Mouse (Mus musculus) common myeloid progenitor, adult 5-6 weeks (primary cell): ENCODE measurements at regions not wholly inside any gene's neighbourhood (a gene's known extent, or its start where the extent isn't known, plus 50 kb on each side); places are given as distances from the start of the nearest gene placed in this dataset.
A peak's percentile ranks its signal among the peaks of the same experiment; 100 is the strongest.

Experiments
- ATAC-seq: replicated peaks from 2 replicates; pipeline ENCODE4 v1.8.0; 2016; ENCODE audit warnings: low read depth, mild to moderate bottlenecking, moderate TSS enrichment, inconsistent platforms; ENCODE audit not compliant: poor library complexity, severe bottlenecking

DNA sequence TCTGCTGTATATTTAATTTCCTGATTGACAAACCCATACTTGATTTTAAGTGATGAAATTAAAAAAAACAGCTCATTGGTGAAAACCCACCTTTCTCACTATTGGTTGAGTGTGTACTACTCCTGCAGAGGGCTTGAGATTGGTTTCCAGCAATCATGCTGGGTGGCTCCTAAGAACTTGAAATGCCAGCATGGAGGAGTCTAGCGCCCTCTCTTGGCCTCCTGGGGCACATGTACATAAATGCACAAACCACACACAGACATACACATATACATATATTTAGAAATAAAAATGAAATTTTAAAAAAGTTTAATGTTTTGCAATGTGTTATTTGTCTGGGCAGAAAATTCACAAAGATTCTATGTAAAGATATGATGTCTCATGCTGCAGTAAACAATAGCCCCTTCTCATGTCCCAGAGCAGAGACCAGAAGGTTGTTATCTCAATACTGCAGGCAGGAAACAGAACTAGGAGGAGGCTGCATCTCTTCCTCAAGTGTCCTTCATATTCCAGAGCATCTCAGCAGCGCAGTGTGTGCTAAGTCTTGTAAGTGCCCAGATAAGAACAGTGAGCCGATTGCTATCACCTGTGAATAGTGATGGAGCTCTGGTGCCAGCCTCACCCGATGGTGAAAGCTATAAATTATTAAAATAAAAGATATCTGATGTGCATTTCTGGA lies 108.4 kb upstream of the Fbxo11 start:
- ATAC-seq: peak; percentile 71

DNA sequence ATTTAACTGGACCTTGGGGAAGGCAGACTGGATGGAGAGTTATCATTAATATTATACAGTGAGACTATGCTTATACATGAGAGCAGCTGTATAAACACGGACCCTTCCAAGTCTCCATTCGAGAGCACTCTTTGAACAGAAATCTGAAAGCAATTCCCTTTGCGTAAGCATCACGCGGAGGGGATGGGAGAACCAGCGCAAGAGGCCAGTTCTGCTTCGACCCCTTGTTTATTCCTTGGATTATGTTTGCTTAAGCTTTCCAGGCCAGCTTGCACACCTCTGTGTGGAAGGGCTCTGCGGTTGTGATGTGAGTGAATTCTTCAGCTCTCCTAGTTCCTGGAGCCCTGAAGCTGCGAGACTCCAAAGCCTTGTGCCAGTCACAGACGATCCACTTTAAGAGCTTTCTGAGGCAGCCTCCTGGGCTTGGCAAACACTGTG lies 109.2 kb upstream of the Fbxo11 start:
- no peak for ATAC-seq

DNA sequence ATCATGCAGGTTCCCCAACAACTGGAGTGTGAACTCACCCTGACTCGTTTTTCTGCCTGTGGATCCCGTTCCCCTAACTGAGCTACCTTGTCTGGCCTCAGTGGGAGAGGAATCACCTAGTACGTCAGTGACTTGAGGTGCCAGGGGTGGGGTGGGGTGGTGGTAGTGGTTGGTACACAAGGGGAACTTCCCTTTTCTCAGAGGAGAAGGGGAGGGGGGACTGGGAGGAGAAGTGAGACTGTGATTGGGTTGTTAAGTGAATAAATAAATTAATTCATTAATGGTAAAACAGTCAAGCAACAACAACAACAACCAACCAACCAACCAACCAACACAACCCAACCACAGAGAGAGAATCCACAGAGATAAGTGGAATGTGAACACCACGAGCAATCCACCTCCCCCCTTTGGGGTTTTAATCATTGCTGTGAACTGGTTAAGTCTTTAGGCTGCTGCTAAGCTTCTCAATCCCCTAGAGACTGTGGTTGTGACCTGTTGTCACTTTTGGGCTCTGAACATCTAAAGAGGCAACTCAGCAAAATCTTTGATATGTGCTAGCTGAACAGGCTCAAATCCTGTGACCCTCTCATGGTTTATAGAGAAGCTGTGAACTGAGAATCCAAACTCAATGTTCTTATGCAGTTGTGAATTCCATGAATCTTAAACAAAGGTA lies 111.0 kb upstream of the Fbxo11 start:
- ATAC-seq: peak; percentile 92

DNA sequence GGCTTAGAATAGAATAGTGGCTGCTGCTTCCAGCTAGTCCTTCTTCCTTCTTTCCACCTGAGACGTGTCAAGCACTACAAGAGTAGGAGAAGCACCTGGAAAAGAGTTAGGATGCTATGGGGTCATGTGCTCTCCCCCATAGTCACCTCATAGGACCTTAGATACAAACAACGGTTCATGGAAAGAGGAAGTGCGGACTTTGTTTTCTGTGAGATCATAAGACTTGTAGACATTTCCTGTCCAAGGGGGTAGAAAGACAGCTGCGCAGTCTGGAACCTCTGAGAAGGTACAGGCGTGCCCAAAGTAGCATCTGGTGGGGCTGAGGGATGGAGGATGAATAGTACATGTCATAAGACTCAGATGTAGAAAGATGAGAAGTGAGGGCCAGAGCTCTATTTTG lies 125.6 kb upstream of the Fbxo11 start:
- peak; percentile 91 for ATAC-seq

DNA sequence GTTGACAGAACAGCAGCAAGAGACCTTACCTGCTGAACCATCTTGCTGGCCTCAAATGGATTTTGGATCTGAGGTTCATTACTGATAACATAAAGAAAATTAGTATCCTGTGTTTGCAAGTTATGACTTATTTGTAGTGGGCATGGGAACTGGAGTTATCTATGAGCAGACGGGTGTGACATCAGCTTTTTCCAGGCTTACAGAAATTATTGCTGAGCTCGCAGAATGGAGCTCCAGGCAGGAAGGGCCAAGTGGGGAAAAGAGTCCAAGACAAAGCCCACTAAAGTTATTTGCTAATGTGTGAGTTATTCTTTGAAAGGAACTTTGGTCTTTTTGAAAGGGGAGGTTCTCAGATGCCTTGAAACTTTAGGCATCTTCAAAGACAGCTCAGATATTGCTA lies 126.4 kb upstream of the Fbxo11 start:
- ATAC-seq: no peak

DNA sequence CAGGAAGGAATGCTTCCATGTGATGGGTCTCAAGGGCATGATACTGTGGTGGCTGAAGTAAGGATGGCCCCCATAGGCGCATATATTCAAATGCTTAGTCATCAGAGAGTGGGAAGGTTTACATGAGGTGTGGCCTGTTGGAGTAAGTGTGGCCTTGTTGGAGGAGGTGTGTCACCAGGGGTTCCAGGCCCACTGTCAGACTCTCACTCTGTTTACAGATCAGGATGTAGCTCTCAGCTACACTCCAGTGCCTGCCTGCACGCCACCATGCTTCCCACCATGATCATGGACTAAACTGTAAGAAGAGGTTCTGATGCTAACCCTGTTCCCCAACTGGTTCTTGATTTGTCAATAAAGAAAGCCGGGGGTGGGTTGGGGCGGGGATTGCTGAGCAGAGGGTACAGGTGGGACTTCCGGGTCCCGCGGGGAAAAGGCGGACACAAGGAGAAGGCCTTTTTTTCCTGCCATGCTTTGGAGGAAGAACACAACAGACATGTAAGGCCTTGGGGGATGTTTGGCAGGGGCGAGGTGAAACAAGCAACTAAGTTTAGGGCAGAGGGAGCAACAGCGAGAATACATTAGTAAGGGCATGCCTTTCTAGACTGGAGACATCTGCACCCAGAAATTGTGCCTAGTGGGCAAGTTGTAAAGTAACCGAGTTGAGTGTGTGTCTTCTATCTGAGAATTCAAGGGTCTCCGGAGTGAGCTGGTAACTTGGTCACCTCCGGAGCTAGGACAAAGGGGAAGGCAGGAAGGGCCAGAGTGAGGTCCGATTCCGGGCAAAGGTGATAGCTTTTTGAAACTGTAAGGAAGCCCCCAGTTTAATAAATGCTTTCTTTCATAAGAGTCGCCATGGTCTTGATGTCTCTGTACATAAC lies 127.1 kb upstream of the Fbxo11 start:
- no peak for ATAC-seq

DNA sequence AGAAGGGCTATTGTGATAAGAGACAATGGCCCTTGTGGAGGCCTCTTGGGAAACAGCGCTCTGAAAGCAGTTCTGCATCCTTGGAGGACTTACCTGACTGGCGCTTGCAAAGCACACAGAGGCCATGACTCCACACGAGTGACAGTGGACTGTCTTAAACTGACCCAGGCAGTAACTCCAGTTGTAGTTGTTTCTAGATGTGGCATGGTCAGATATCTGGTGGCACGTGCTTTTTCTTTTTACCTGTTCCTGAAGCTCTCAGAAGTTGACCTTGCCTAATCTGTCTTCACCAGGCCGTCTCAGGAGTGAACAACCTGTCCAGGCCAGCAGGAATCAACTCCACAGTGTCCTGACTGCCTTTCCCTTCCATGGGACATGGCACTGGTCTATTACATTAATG lies 129.6 kb upstream of the Fbxo11 start:
- no peak for ATAC-seq

DNA sequence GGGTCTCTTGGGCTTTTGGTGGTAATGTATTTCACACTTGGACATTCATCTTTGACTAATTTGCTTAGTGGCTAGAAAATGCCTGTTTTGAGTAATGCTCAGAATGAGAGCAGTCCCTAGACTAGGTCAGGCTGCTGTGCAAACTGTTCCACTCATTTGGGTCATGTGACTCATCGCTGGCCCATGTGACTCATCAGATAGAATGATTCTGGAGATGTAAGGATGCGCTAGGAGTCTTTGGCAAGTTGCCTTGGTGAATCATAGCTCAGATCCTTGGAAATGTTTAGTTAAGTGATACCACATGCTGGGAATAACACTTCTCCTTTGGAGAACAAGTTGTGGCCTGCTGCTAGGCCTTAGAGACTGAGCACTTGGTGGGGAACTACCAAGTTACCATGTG lies 130.2 kb upstream of the Fbxo11 start:
- no peak for ATAC-seq

DNA sequence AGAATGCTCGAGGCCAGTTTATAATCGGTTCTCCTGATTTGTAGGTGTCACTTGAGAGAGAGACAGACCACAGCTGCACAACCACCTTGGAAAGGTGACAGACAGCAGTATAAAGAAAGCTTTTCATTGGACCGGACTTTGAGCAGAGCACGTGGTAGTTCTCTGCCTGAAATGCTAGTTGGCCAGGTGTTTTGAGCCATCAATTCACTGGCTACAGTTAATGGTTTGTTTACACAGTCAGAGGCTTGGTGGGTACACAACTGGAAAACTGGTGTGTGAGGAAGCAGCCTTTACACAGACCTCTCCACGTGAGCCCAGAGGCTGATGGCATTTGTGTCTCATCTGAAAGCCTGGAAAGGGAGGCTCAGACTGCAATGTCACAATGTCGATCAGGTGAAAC lies 130.8 kb upstream of the Fbxo11 start:
- ATAC-seq: no peak

DNA sequence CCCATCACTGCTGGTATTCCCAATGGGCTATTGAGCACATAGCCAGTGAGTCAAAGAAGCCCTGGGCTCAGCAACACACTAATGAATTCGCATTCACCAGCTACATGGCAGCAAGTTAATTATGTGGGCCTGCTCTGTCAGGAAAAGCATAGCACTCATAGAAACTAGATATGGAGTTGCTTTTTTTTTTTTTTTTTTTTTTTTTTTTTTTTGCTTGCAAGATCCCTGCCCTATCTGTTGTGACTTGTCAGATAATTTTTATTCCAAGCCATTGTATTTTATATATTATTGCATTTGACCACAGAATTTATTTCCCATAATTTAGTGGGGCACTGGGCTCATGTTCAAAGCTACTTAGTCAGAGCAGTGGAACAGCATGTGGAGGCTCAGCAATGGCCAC lies 131.2 kb upstream of the Fbxo11 start:
- ATAC-seq: no peak

DNA sequence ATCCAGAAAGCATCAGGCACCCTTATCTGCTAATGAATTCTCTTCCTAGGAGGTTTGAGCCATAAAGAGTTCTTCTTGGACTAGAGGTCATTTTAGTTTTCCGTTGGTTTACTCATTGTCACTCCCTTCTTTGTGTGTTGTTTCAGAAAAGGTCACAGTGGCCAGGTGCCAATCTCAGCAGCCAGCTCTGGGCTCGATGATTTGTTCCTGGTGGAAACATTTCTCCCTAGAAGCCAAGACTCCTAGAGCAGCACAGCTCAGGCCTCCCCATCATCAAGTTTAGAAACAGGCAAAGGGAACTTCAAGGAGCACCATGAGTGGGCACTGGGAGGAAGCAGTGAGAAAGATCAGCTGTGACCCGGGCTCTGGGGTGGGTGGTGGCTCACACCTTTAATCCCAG lies 132.3 kb upstream of the Fbxo11 start:
- ATAC-seq: no peak

DNA sequence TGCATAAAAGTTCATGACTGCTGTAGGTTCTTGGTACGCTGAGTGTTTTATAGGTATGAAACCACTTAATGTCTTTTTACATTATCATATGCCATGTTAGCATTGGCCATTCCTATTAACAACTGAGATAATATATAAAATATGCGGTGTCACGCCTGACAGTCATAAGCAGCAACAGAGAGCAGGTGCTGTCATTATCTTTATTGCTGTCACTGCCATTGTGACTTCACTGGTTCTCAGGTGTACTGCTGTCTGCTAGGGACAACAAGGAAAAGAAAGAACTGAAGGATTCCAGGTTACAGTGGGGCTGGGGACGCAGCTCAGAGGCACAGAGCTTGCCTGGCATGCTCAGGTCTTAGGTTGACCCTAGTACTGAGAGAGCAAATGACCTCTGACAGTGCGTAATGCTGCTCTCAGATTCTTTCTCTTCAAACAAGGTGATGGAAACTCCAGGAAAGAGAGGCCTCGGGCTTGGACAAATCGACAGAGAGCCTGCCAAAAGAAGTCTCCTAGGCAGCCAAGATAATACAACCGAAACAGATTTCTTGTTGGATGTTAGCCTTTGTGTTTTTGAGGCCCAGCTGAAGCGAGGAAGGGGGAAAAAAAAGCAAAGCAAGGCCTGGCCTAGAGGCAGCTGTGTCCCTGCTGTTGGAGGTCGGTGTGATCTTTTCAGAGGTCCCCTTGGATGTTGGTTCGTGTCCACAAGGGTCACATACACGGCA lies 136.3 kb upstream of the Fbxo11 start:
- ATAC-seq: no peak

DNA sequence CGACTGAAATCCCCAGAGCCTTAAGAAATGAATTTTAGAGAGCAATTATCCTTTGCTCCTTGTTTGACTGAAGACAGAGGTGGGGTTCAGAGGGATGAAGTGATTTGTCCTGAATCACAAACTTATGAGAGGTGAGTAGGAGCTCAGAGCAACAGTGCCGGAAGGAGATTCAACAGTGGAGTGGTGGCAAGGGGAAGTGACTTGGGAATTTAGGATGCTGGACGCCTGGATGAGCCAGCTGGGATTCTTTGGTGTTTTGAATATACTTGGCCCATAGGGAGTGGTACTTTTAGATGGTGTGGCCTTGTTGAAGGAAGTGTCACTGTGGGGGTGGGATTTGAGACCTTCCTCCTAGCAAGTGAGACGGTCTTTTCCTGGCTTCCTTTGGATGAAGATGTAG lies 137.1 kb upstream of the Fbxo11 start:
- no peak for ATAC-seq

DNA sequence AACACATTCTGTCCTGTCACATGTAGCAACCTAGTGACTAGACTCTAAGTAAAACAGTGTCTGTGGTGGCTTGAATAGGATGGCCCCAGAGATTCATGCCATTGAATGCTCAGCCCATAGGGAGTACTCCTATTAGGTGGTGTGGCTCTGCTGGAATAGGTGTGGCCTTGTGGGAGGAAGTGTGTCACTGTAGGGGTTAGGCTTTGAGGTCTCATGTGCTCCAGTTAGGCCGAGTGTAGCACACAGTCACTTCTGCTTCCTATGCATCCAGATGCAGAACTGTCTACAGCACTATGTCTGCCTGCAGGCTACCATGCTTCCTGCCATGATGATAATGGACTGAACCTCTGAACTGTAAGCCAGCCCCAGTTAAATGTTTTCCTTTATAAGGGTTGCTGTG lies 144.5 kb upstream of the Fbxo11 start:
- peak; percentile 68 for ATAC-seq

DNA sequence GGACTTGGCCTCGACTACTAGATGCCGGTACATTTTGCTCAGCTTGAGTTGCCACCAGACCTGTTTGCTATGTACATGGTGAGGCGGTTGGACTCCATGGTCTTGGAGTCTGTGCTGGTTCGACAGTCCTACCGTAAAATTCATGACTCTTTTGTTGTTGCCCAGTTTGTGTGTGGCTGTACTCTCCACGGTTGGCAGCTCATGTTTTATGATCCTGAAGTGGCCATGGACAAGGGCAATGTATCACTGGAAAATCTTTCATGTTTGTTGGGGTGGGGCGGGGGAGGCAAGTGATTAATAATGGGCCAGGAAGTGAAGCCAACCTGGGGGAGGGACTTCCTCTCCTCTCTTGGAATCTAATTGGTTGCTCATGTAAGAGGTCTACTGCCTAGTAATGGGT lies 147.0 kb upstream of the Fbxo11 start:
- no peak for ATAC-seq

DNA sequence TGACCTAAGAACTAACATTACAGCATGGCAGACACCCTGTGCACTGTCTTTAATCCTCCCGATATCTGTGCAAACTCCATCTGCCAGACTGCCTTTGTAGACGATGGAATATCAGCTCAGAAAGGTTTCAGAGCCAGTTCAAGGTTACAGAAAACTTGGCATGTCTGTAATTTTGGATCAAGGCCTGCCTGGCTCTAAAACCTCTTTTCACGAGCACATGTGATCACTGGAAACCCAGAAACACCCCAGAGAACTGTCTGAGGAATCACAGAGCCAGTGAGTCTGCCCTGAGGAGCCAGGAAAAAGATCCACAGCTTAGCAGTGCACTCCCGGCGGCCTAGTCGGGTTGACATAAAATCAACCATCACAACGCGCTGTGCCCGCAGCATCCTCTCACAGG lies 149.7 kb upstream of the Fbxo11 start:
- no peak for ATAC-seq

DNA sequence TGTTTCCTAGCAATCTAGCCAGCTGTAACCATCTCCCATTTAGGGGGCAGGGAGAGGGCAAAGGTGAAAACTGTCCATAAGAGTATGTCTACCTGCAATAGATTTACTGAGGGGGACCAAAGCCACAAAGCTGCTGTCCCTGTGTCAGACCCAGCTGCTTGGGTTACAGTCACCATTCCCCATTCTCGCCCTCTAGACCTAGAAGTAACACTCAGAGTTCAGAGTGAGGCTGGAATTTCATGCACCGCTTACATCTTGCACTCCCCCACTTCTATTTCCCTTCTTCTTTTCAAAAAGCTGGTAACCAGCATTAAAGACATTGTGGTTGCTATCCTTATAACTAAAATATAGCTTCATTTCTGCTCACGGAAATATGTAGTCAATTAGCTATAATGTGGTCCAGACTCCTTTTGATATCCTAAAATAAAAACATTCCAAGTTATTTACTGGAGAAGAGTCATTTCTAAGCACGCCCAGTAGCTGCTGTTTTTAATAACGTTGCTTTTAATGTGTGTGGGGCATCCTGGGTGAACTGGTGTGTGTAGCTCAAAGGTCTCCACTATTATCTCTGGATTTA lies 157.4 kb upstream of the Fbxo11 start:
- ATAC-seq: no peak

DNA sequence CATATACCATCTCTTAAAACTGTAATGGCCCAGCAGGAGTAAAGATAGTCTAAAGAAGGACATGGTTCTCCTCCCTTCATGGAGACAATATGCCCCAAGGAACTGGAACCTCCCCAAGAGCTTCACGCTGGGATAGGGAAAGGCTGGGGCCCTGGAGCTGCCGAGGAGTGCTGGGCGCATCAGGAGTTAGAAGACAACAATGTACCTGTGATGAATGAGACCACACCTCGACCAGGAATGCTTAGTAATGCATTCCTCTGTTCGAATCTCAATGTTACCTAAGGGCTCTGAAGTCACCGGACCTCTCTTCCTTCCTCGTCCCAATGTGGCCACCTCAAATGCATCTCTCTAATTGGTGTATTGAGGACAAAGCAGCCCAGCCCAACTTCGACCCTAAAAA lies 175.4 kb upstream of the Fbxo11 start:
- ATAC-seq: no peak

DNA sequence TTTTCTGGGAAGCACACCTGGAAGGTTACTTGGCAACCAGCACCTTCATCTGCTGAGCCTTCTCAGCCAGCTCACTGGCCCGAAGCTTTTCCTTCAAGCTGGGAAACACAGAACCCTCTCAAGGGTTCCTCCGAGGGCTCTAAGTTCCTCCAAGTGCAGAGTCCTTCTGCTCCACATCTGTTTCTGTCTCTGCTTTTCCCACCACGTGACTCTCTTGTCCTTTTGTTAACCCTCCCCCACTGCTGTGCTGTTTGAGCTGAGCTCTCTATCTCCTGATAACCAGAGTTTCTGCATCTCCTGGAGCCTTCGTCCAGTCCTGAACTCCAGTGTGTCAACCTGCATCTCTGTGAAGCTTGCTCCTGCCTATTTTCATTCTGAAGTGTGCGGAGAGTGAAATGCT lies 183.5 kb upstream of the Fbxo11 start:
- no peak for ATAC-seq

DNA sequence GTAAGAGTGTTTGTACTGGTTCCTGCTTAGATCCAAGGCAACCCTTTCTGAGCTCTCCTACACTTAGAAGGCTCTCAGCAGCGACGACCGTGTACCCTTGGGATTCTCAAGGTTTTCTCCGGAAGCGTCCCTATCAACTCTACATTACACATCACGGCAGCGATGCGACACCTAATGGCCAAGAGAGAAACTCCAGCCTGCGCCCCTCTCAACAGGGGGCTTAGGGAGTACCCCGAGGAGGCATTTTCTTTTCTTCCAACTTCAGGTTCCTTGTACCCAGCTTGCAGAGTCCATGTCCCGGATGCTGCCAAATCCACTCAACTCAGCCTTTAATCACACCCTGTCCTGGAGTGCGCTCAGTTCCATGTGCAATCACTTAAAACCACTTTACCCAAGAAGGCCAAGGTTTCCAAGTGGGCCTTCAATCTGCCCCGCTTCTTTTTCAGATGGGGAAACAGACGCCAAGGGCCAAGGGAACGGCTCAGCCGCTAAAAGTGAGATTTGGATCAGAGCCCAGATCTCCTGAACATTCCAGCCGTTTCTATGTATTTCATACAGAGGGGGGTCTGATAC lies 186.9 kb upstream of the Fbxo11 start:
- peak; percentile 79 for ATAC-seq
